Mouse (Mus musculus): ENCODE data around the gene Tent5b. TPM values are rescaled to one million over a fixed set of nuclear protein-coding genes. Genes with fewer than 3 reads are reported as not detected.

Gene Tent5b
- polyA plus RNA-seq, 1 experiment, result 4.4 TPM

DNA sequence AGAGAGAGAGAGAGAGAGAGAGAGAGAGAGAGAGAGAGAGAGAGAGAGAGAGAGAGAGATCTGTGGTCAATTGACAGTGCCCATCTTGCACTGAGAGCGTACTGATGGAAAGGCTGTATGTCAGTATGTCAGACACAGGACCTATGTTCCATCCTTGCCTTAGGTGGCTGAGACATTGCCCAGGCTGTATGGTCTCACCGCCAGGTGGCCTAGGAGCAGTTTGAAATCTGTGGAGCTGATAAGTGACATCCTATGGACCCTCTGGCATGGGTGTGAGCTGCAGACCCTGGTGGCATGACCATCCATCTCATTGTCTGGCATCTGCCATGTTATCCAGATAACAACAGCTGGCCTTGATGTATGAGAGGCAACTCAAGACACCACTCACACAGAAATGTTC is 6.1 kb upstream of the Tent5b start:
- no peak overlapping the region for H3K4me3 ChIP-seq (ENCODE audit: insufficient read depth, poor library complexity, severe bottlenecking)
- H3ac ChIP-seq (ENCODE audit: control insufficient read depth, insufficient read length, low read depth), result no peak overlapping the region
- H3K27me3 ChIP-seq (ENCODE audit: control insufficient read depth, insufficient read depth, insufficient read length), result no peaks in the 10 kb centered on the region
- H3K79me2 ChIP-seq (ENCODE audit: control insufficient read depth, insufficient read depth), result no peaks in the 10 kb centered on the region
- H3K36me3 ChIP-seq (ENCODE audit: control insufficient read depth, insufficient read depth), result no peaks in the 10 kb centered on the region
- TF ChIP-seq CEBPB (IDR thresholded peaks at IDR 0.05; ENCODE audit: low read depth) (no peak), FOSL1 (IDR thresholded peaks at IDR 0.05; ENCODE audit: insufficient read depth, low read length, poor library complexity, severe bottlenecking) (no peak), MAX (IDR thresholded peaks at IDR 0.05) (no peak), MYOD1 (IDR thresholded peaks at IDR 0.05; ENCODE audit: control insufficient read depth, insufficient read length, low read depth) (no peak), CTCF (IDR thresholded peaks at IDR 0.05; ENCODE audit: control insufficient read depth, insufficient read depth, insufficient read length) (no peak), MYOG (IDR thresholded peaks at IDR 0.05; ENCODE audit: control insufficient read depth, extremely low read depth, insufficient read length) (no peak), USF1 (IDR thresholded peaks at IDR 0.05; ENCODE audit: low read depth) (no peak)
- no peaks in the 10 kb centered on the region for H3K79me3 ChIP-seq (ENCODE audit: low read depth)

DNA sequence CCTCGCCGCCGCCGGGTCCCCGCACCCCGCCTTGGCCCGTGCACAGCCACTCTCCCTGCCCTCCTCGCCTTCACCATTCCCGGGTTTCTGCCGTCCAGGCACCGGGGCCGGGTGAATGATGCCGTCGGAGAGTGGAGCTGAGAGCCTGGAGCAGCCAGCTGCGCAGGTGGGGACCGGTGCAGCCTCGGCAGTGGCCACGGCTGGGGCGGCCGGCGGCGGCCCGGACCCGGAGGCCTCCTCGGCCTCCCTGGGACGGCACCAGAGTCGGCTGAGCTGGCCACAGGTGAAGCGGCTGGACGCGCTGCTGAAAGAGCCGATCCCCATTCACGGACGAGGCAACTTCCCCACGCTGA is 229 bp downstream of the Tent5b start:
- Histone ChIP-seq H3ac (ENCODE audit: control insufficient read depth, insufficient read length, low read depth) (peak overlapping the region; percentile 51), H3K36me3 (ENCODE audit: control insufficient read depth, insufficient read depth) (peaks cover 4% of the 10 kb centered on the region), H3K27me3 (ENCODE audit: control insufficient read depth, insufficient read depth, insufficient read length) (no peaks in the 10 kb centered on the region), H3K79me2 (ENCODE audit: control insufficient read depth, insufficient read depth) (peaks cover 22% of the 10 kb centered on the region), H3K79me3 (ENCODE audit: low read depth) (no peaks in the 10 kb centered on the region), H3K4me3 (ENCODE audit: insufficient read depth, poor library complexity, severe bottlenecking) (peak overlapping the region; percentile 49)
- TF ChIP-seq MAX (IDR thresholded peaks at IDR 0.05), result no peak
- TF ChIP-seq FOSL1 (IDR thresholded peaks at IDR 0.05; ENCODE audit: insufficient read depth, low read length, poor library complexity, severe bottlenecking), result no peak
- no peak for TF ChIP-seq CEBPB (IDR thresholded peaks at IDR 0.05; ENCODE audit: low read depth)
- TF ChIP-seq MYOD1 (IDR thresholded peaks at IDR 0.05; ENCODE audit: control insufficient read depth, insufficient read length, low read depth), result no peak
- no peak for TF ChIP-seq USF1 (IDR thresholded peaks at IDR 0.05; ENCODE audit: low read depth)
- no peak for TF ChIP-seq MYOG (IDR thresholded peaks at IDR 0.05; ENCODE audit: control insufficient read depth, extremely low read depth, insufficient read length)
- TF ChIP-seq CTCF (IDR thresholded peaks at IDR 0.05; ENCODE audit: control insufficient read depth, insufficient read depth, insufficient read length), result no peak

DNA sequence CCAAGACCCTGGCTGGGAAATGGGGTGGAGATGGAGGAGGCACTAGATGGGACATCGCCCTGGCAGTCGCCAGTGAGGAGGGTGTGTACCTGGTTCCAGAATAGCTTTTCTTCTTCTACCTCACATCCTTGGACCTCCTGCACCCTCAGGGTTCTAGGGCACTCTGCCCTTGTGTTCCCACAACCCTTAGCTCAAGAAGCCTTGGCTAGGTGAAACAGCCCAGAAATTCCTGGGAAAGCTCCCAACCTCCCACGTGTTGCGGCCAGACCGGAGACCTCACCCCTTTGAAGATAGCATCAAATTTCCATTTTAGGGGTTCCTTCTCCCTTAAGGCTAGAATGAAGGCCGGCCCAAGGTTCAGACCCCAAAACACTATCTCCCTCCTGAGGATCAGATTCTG is 822 bp downstream of the Tent5b start:
- peak; percentile 55 for TF ChIP-seq MAX (IDR thresholded peaks at IDR 0.05)
- no peak for TF ChIP-seq MYOD1 (IDR thresholded peaks at IDR 0.05; ENCODE audit: control insufficient read depth, insufficient read length, low read depth)
- no peak for TF ChIP-seq FOSL1 (IDR thresholded peaks at IDR 0.05; ENCODE audit: insufficient read depth, low read length, poor library complexity, severe bottlenecking)
- no peak for TF ChIP-seq CTCF (IDR thresholded peaks at IDR 0.05; ENCODE audit: control insufficient read depth, insufficient read depth, insufficient read length)
- TF ChIP-seq CEBPB (IDR thresholded peaks at IDR 0.05; ENCODE audit: low read depth), result no peak
- TF ChIP-seq USF1 (IDR thresholded peaks at IDR 0.05; ENCODE audit: low read depth), result peak; percentile 39
- no peak for TF ChIP-seq MYOG (IDR thresholded peaks at IDR 0.05; ENCODE audit: control insufficient read depth, extremely low read depth, insufficient read length)
- Histone ChIP-seq H3K27me3 (ENCODE audit: control insufficient read depth, insufficient read depth, insufficient read length) (no peaks in the 10 kb centered on the region), H3K79me2 (ENCODE audit: control insufficient read depth, insufficient read depth) (peaks cover 22% of the 10 kb centered on the region), H3K79me3 (ENCODE audit: low read depth) (no peaks in the 10 kb centered on the region), H3ac (ENCODE audit: control insufficient read depth, insufficient read length, low read depth) (no peak overlapping the region), H3K4me3 (ENCODE audit: insufficient read depth, poor library complexity, severe bottlenecking) (peak overlapping the region; percentile 49), H3K36me3 (ENCODE audit: control insufficient read depth, insufficient read depth) (peaks cover 4% of the 10 kb centered on the region)

DNA sequence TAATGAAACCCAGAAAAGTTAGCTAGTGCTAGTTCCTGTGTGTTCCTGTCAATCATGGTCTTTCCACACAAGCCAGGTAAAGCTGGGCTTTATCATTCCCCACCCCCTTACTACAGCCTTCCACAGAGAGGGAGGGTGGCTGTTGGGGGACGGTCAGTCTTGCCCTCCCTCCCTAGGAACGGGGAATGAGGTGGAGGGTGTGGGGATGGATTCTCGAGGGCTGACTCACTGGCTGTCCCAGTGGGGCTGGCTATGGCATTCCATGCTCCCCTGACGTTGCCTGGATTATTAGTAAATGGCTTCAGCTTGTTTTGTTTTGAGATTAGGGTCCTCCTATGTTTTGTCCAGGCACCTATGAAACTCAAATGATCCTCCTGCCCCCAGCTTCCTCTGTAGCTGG is 1.6 kb downstream of the Tent5b start:
- no peaks in the 10 kb centered on the region for H3K79me3 ChIP-seq (ENCODE audit: low read depth)
- H3K4me3 ChIP-seq (ENCODE audit: insufficient read depth, poor library complexity, severe bottlenecking), result peak overlapping the region; percentile 49
- H3K36me3 ChIP-seq (ENCODE audit: control insufficient read depth, insufficient read depth), result peaks cover 11% of the 10 kb centered on the region
- H3K79me2 ChIP-seq (ENCODE audit: control insufficient read depth, insufficient read depth), result peaks cover 22% of the 10 kb centered on the region
- H3K27me3 ChIP-seq (ENCODE audit: control insufficient read depth, insufficient read depth, insufficient read length), result no peaks in the 10 kb centered on the region
- TF ChIP-seq CEBPB (IDR thresholded peaks at IDR 0.05; ENCODE audit: low read depth) (no peak), MAX (IDR thresholded peaks at IDR 0.05) (peak; percentile 36), FOSL1 (IDR thresholded peaks at IDR 0.05; ENCODE audit: insufficient read depth, low read length, poor library complexity, severe bottlenecking) (peak; percentile 23)
- H3ac ChIP-seq (ENCODE audit: control insufficient read depth, insufficient read length, low read depth), result no peak overlapping the region

DNA sequence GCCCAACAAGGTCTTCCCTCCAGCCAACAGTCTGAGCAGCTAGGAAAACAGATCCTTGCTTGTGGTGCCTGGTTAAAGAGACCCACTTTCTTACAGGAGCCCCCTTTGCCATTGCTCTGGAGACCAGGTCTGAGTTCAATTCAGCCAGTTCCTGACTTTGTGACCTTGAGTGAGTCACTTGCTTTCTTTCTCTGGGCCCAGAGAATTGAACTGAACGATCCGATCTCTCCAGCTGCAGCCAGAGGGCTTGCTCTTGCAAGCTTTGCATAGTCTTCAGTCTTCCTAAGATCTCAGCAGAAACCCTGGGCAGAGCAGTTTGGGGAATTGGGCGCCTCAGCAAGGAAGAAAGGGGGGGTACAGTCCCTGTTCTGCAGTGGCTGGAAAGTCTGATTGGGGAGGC is 2.5 kb downstream of the Tent5b start:
- Histone ChIP-seq H3K79me2 (ENCODE audit: control insufficient read depth, insufficient read depth) (peaks cover 22% of the 10 kb centered on the region), H3K79me3 (ENCODE audit: low read depth) (no peaks in the 10 kb centered on the region), H3K36me3 (ENCODE audit: control insufficient read depth, insufficient read depth) (peaks cover 21% of the 10 kb centered on the region), H3ac (ENCODE audit: control insufficient read depth, insufficient read length, low read depth) (no peak overlapping the region), H3K4me3 (ENCODE audit: insufficient read depth, poor library complexity, severe bottlenecking) (no peak overlapping the region), H3K27me3 (ENCODE audit: control insufficient read depth, insufficient read depth, insufficient read length) (no peaks in the 10 kb centered on the region)
- TF ChIP-seq CTCF (IDR thresholded peaks at IDR 0.05; ENCODE audit: control insufficient read depth, insufficient read depth, insufficient read length) (no peak), USF1 (IDR thresholded peaks at IDR 0.05; ENCODE audit: low read depth) (no peak), MYOG (IDR thresholded peaks at IDR 0.05; ENCODE audit: control insufficient read depth, extremely low read depth, insufficient read length) (no peak), MAX (IDR thresholded peaks at IDR 0.05) (no peak), FOSL1 (IDR thresholded peaks at IDR 0.05; ENCODE audit: insufficient read depth, low read length, poor library complexity, severe bottlenecking) (no peak), MYOD1 (IDR thresholded peaks at IDR 0.05; ENCODE audit: control insufficient read depth, insufficient read length, low read depth) (no peak), CEBPB (IDR thresholded peaks at IDR 0.05; ENCODE audit: low read depth) (no peak)

DNA sequence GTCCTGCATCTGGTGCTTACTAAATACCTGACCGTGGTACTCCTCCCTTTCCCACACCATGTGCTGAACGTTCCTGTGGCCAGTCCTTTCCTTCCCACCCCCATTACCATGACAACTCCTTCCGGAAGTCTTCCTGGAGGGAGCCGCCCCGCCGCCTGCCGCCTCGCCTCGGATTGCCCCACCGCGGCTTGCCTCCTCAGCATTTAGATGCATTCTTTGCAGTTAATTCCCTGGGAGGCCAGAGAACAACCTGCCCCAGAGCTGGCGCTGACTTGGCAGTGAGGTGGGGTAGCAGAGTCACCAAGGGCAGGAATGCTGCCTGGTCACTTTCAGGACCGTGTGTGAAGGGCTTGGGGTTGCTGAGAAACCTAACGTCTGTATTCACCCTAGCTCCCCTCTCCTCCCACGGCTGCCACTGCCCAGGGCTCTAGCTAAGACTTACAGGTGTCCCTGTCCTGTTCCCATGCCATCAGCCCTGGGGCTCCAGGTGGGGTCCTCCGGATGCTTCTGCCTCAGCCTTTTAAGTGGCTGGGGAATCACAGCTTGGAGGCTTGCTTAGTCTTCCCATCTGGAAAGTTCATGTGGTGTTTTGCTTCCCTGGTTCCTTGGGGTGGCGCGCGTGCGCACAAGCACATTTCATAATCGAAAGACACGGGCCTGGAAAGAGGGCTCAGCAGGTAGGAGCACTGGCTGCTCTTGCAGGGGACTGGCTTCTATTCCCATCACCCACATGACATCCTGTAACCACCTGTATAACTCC is 4.5 kb downstream of the Tent5b start:
- Histone ChIP-seq H3K36me3 (ENCODE audit: control insufficient read depth, insufficient read depth) (peaks cover 27% of the 10 kb centered on the region), H3K27me3 (ENCODE audit: control insufficient read depth, insufficient read depth, insufficient read length) (no peaks in the 10 kb centered on the region), H3ac (ENCODE audit: control insufficient read depth, insufficient read length, low read depth) (no peak overlapping the region), H3K4me3 (ENCODE audit: insufficient read depth, poor library complexity, severe bottlenecking) (no peak overlapping the region), H3K79me3 (ENCODE audit: low read depth) (no peaks in the 10 kb centered on the region), H3K79me2 (ENCODE audit: control insufficient read depth, insufficient read depth) (peaks cover 22% of the 10 kb centered on the region)
- no peak for TF ChIP-seq CTCF (IDR thresholded peaks at IDR 0.05; ENCODE audit: control insufficient read depth, insufficient read depth, insufficient read length)
- TF ChIP-seq CEBPB (IDR thresholded peaks at IDR 0.05; ENCODE audit: low read depth), result no peak
- no peak for TF ChIP-seq MYOG (IDR thresholded peaks at IDR 0.05; ENCODE audit: control insufficient read depth, extremely low read depth, insufficient read length)

All from C2C12 (cell line).